Mouse (Mus musculus) MEL (cell line): ENCODE data around the gene Ltbp3. TPM values are rescaled to one million over a fixed set of nuclear protein-coding genes. Genes with fewer than 3 reads are reported as not detected.

Experiments used
- DNase-seq: peaks from one replicate; pipeline ENCODE4 v3.0.0; 2011; ENCODE audit warnings: low read depth, low spot score
- H3K27ac ChIP-seq: 2 replicates; pipeline ENCODE4 v1.5.1; 2012; ENCODE audit warnings: low read depth, mild to moderate bottlenecking, control low read depth, low read length, moderate library complexity; ENCODE audit not compliant: control insufficient read depth
- H3K27me3 ChIP-seq, 2 experiments: fragments of 150-350 bp in 1 of 2; sonication (generic) in 1 of 2; 2 replicates each; pipeline ENCODE4 v1.6.1; 2012; ENCODE audit warnings: low read length in 2 of 2, mild to moderate bottlenecking in 2 of 2, improper control_type of control experiment in 1 of 2, moderate library complexity in 1 of 2; ENCODE audit not compliant: insufficient read depth in 2 of 2, control insufficient read depth in 1 of 2
- H3K36me3 ChIP-seq, 2 experiments: 2 replicates each; pipeline ENCODE4 v1.6.1; 2012 to 2014; ENCODE audit warnings: low read length in 2 of 2, improper control_type of control experiment in 1 of 2, inconsistent platforms in 1 of 2, mild to moderate bottlenecking in 1 of 2; ENCODE audit not compliant: insufficient read depth in 2 of 2, control insufficient read depth in 1 of 2
- H3K4me1 ChIP-seq, 2 experiments: fragments of 150-350 bp in 1 of 2; sonication (generic) in 1 of 2; 2 replicates each; pipeline ENCODE4 v1.6.1; 2012; ENCODE audit warnings: low read length in 2 of 2, improper control_type of control experiment in 1 of 2, mild to moderate bottlenecking in 1 of 2; ENCODE audit not compliant: insufficient read depth in 2 of 2, control insufficient read depth in 1 of 2
- H3K4me3 ChIP-seq, 2 experiments: fragments of 150-350 bp in 1 of 2; sonication (generic) in 1 of 2; 2 replicates each; pipeline ENCODE4 v1.5.1; 2012; ENCODE audit warnings: low read depth in 2 of 2, low read length in 2 of 2, mild to moderate bottlenecking in 2 of 2, moderate library complexity in 2 of 2, control low read depth in 1 of 2, improper control_type of control experiment in 1 of 2; ENCODE audit not compliant: control insufficient read depth in 1 of 2, insufficient read depth in 1 of 2
- H3K79me2 ChIP-seq: 2 replicates; pipeline ENCODE4 v1.6.1; 2012; ENCODE audit warnings: mild to moderate bottlenecking, low read length, moderate library complexity; ENCODE audit not compliant: control insufficient read depth, poor library complexity, insufficient read depth
- H3K9ac ChIP-seq: 2 replicates; pipeline ENCODE4 v1.6.1; 2012; ENCODE audit warnings: low read depth, mild to moderate bottlenecking, control low read depth, low read length, moderate library complexity; ENCODE audit not compliant: control insufficient read depth, poor library complexity, severe bottlenecking
- H3K9me3 ChIP-seq: fragments of 150-350 bp; sonication (generic); replicated peaks from 2 replicates; pipeline ENCODE4 v1.6.1; 2012; ENCODE audit warnings: mild to moderate bottlenecking, low read length, improper control_type of control experiment, moderate library complexity; ENCODE audit not compliant: insufficient read depth
- BHLHE40 ChIP-seq: IDR thresholded peaks from 2 replicates; pipeline ENCODE4 v1.6.1; 2012; ENCODE audit warnings: low read depth, mild to moderate bottlenecking, inconsistent platforms, low read length, improper control_type of control experiment, borderline replicate concordance
- CTCF ChIP-seq, 3 experiments: IDR thresholded peaks in 2 of 3; conservative IDR thresholded peaks in 1 of 3; 2 replicates each; pipeline ENCODE4 v1.5.1; 2011 to 2012; ENCODE audit warnings: low read length in 3 of 3, low read depth in 2 of 3, mild to moderate bottlenecking in 2 of 3, improper control_type of control experiment in 1 of 3, inconsistent platforms in 1 of 3, mixed read lengths in 1 of 3, moderate library complexity in 1 of 3; ENCODE audit not compliant: control insufficient read depth in 1 of 3, insufficient read depth in 1 of 3, poor library complexity in 1 of 3, severe bottlenecking in 1 of 3
- ELF1 ChIP-seq: IDR thresholded peaks from 2 replicates; pipeline ENCODE4 v1.6.1; 2014; ENCODE audit warnings: low read depth, mild to moderate bottlenecking, inconsistent platforms, low read length, improper control_type of control experiment, moderate library complexity
- EP300 ChIP-seq, 2 experiments: IDR thresholded peaks; 2 replicates each; pipeline ENCODE4 v1.6.1; 2011; ENCODE audit warnings: improper control_type of control experiment in 2 of 2, low read length in 2 of 2, low read depth in 1 of 2, mild to moderate bottlenecking in 1 of 2
- ETS1 ChIP-seq: IDR thresholded peaks from 2 replicates; pipeline ENCODE4 v1.6.1; 2012; ENCODE audit warnings: low read depth, mild to moderate bottlenecking, inconsistent platforms, low read length, improper control_type of control experiment, moderate library complexity
- GATA1 ChIP-seq: IDR thresholded peaks from 2 replicates; pipeline ENCODE4 v1.6.1; 2011; ENCODE audit warnings: low read depth, low read length, improper control_type of control experiment
- HCFC1 ChIP-seq: IDR thresholded peaks from 2 replicates; pipeline ENCODE4 v1.6.1; 2012; ENCODE audit warnings: low read depth, mild to moderate bottlenecking, inconsistent platforms, low read length, improper control_type of control experiment, moderate library complexity
- JUND ChIP-seq: IDR thresholded peaks from 2 replicates; pipeline ENCODE4 v1.6.1; 2011; ENCODE audit warnings: low read depth, mild to moderate bottlenecking, improper control_type of control experiment, low read length
- MAFK ChIP-seq: IDR thresholded peaks from 2 replicates; pipeline ENCODE4 v1.6.1; 2011; ENCODE audit warnings: low read depth, mild to moderate bottlenecking, low read length, improper control_type of control experiment, borderline replicate concordance
- MAX ChIP-seq: IDR thresholded peaks from 2 replicates; pipeline ENCODE4 v1.6.1; 2011; ENCODE audit warnings: low read length, improper control_type of control experiment
- MEF2A ChIP-seq: IDR thresholded peaks from 2 replicates; pipeline ENCODE4 v1.6.1; 2014; ENCODE audit warnings: low read depth, mild to moderate bottlenecking, inconsistent platforms, low read length, improper control_type of control experiment; ENCODE audit not compliant: poor library complexity, insufficient replicate concordance, severe bottlenecking; ENCODE audit errors: extremely low read depth
- MXI1 ChIP-seq: IDR thresholded peaks from 2 replicates; pipeline ENCODE4 v1.6.1; 2011; ENCODE audit warnings: mild to moderate bottlenecking, low read depth, low read length, improper control_type of control experiment
- MYB ChIP-seq: IDR thresholded peaks from 2 replicates; pipeline ENCODE4 v1.6.1; 2011; ENCODE audit warnings: mild to moderate bottlenecking, low read depth, low read length, improper control_type of control experiment
- MYC ChIP-seq: IDR thresholded peaks from 2 replicates; pipeline ENCODE4 v1.6.1; 2011; ENCODE audit warnings: low read depth, mild to moderate bottlenecking, low read length, improper control_type of control experiment, moderate library complexity
- NELFE ChIP-seq: IDR thresholded peaks from 2 replicates; pipeline ENCODE4 v1.6.1; 2011; ENCODE audit warnings: low read depth, low read length, improper control_type of control experiment
- NRF1 ChIP-seq: IDR thresholded peaks from 2 replicates; pipeline ENCODE4 v1.6.1; 2014; ENCODE audit warnings: low read depth, mild to moderate bottlenecking, inconsistent platforms, low read length, improper control_type of control experiment, moderate library complexity; ENCODE audit not compliant: poor library complexity, insufficient read depth, severe bottlenecking
- POLR2A ChIP-seq, 2 experiments: IDR thresholded peaks; 2 replicates each; pipeline ENCODE4 v1.6.1; 2011 to 2012; ENCODE audit warnings: low read length in 2 of 2, mild to moderate bottlenecking in 2 of 2, control low read depth in 1 of 2, improper control_type of control experiment in 1 of 2, low read depth in 1 of 2, moderate library complexity in 1 of 2; ENCODE audit not compliant: control insufficient read depth in 1 of 2, insufficient read depth in 1 of 2, poor library complexity in 1 of 2
- POLR2AphosphoS2 ChIP-seq: IDR thresholded peaks from 2 replicates; pipeline ENCODE4 v1.6.1; 2011; ENCODE audit warnings: low read length, improper control_type of control experiment
- POLR2AphosphoS5 ChIP-seq: IDR thresholded peaks from 2 replicates; pipeline ENCODE4 v1.6.1; 2012; ENCODE audit warnings: low read depth, borderline replicate concordance, mild to moderate bottlenecking, inconsistent platforms, low read length, moderate library complexity, mixed read lengths
- RAD21 ChIP-seq: IDR thresholded peaks from 2 replicates; pipeline ENCODE4 v1.6.1; 2011; ENCODE audit warnings: mild to moderate bottlenecking, low read depth, low read length, improper control_type of control experiment
- SIN3A ChIP-seq: IDR thresholded peaks from 2 replicates; pipeline ENCODE4 v1.6.1; 2012; ENCODE audit warnings: low read length, improper control_type of control experiment, inconsistent platforms
- TAL1 ChIP-seq: IDR thresholded peaks from 2 replicates; pipeline ENCODE4 v1.6.1; 2012; ENCODE audit warnings: mild to moderate bottlenecking, inconsistent platforms, low read length, moderate library complexity, mixed read lengths
- TBP ChIP-seq: IDR thresholded peaks from 2 replicates; pipeline ENCODE4 v1.8.0; 2011; ENCODE audit warnings: low read depth, low read length, improper control_type of control experiment
- TCF12 ChIP-seq: IDR thresholded peaks from 2 replicates; pipeline ENCODE4 v1.6.1; 2014; ENCODE audit warnings: low read depth, mild to moderate bottlenecking, inconsistent platforms, low read length, improper control_type of control experiment, moderate library complexity
- UBTF ChIP-seq: IDR thresholded peaks from 2 replicates; pipeline ENCODE4 v1.6.1; 2012; ENCODE audit warnings: low read depth, mild to moderate bottlenecking, inconsistent platforms, low read length, improper control_type of control experiment, moderate library complexity, borderline replicate concordance; ENCODE audit not compliant: insufficient read depth
- ZMIZ1 ChIP-seq: IDR thresholded peaks from 2 replicates; pipeline ENCODE4 v1.6.1; 2012; ENCODE audit warnings: low read depth, mild to moderate bottlenecking, inconsistent platforms, low read length, improper control_type of control experiment, moderate library complexity
- ZNF384 ChIP-seq: IDR thresholded peaks from 2 replicates; pipeline ENCODE4 v1.6.1; 2012; ENCODE audit warnings: low read depth, mild to moderate bottlenecking, inconsistent platforms, low read length, improper control_type of control experiment
- polyA plus RNA-seq, 2 experiments: library from polyadenylated mRNA; stranded (reverse) in 1 of 2; unstranded in 1 of 2; fragments of >175 nt in 1 of 2; fragments of >200 nt in 1 of 2; gene quantifications; 2 replicates each; pipeline versions ENCODE4 v1.2.1 to v1.2.4; 2012; ENCODE audit warnings: low replicate concordance in 2 of 2, low read depth in 1 of 2; ENCODE audit not compliant: insufficient read length in 2 of 2, insufficient read depth in 1 of 2, missing spikeins in 1 of 2
- total RNA-seq: library from RNA; depleted of rRNA; stranded (reverse); fragments of 300-350 nt; gene quantifications from 2 replicates; pipeline ENCODE4 v1.2.3, GENCODE M21; 2012

Gene Ltbp3
- total and polyA plus RNA-seq, 3 experiments = 0.39 TPM; not detected in 2

DNA sequence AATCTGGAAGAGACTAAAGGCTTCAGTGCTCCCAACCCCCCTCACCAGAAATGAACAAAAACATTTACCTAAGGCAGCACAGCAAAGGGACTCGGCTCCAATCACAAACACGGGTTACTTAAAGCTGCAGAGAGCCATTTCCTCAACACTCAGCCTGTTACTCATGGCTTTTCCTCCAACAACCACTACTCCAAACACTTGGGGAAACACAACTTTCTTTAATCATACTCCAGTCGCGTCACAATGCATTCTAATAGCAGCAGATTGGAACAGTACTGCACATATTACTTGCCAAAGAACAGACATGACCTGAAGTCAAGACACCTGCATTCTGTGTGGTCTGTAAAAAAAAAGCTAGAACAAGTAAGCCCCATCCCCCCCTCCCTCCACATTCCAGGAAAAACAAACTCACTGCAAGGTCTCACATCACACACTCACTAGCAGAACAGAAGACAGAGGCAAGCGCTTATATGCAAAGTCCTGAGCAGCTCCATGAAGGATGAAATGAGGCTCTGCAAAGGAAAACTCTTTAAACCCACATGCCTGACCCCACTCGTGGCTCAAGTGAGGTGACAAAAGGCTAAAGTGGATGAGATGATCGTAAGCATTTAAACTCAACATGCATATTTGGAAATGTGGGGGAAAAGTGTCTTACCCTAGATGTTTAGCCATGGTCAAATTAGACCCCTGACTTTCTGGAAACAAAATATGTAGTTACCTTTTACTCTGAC lies 56.8 kb downstream of the Ltbp3 start:
- peaks cover 15 to 33% of the 10 kb centered on the region in 2 experiments for H3K36me3 ChIP-seq
- peak; percentile 33; the same call in 1 of the 2 replicates for TF ChIP-seq ZMIZ1
- no peak for TF ChIP-seq ETS1
- no peaks in the 10 kb centered on the region for H3K9me3 ChIP-seq
- peak overlapping the region; percentile 90 for H3K9ac ChIP-seq
- peaks cover 44% of the 10 kb centered on the region for H3K79me2 ChIP-seq
- H3K4me3 ChIP-seq = peak overlapping the region; percentile 54 to 58
- peak; percentile 43 for DNase-seq
- H3K27ac ChIP-seq = peak overlapping the region; percentile 59
- peaks cover 0 to 18% of the 10 kb centered on the region in 2 experiments; a peak in 1 of 4 replicates for H3K4me1 ChIP-seq
- no peaks in the 10 kb centered on the region for H3K27me3 ChIP-seq

DNA sequence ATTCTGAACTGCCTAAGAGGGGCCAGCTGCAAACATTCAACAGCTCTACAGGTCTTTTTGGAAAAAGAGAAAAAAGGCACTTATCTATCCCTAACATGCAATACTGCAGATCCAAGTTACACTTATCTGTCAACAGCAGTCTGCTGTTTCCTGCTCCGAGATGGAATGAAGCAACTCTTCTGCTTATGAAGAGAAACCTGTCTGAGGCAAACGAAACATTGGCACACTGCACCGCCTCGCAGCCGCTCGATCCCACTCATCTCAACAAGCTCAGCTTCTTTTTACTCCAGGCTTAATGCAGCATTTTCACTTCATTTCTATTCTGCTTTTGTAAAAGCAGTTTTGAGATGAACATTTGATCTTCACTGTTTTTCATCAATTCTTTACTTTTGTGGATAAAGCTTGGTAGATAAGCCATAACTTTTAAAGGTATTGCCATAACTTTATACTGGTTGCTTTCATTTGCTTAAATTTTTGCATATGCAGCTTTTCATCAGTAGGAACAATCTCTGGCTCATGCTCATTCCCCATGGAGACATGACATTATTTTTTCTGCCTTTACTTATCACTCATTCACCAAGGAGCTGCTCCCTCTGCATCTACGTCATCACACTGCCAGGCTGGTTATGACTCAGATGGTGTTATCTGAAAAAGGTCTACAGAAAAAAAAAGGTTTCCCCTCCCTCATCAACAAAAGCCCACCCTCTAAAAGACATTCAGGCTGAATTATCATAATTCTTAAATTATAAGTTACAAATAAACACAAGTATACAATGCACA lies 58.2 kb downstream of the Ltbp3 start:
- Histone ChIP-seq H3K4me3 (peak overlapping the region; percentile 58 to 67), H3K9me3 (no peaks in the 10 kb centered on the region), H3K36me3 (peaks cover 15 to 32% of the 10 kb centered on the region in 2 experiments), H3K27me3 (no peaks in the 10 kb centered on the region), H3K9ac (peak overlapping the region; percentile 90), H3K27ac (peak overlapping the region; percentile 77), H3K4me1 (peaks cover 0 to 18% of the 10 kb centered on the region in 2 experiments; a peak in 1 of 4 replicates), H3K79me2 (peaks cover 50% of the 10 kb centered on the region)
- peak; percentile 90 for DNase-seq
- TF ChIP-seq MXI1 (peak; percentile 70), ELF1 (no peak), NRF1 (no peak), SIN3A (peak; percentile 93), MEF2A (0 out of 2 replicates have a peak, but pooled peaks have one; percentile 11), RAD21 (no peak), HCFC1 (no peak), TBP (peak; percentile 39; the same call in 1 of the 2 replicates), GATA1 (peak; percentile 99), POLR2AphosphoS2 (peak; percentile 63), MAX (peak; percentile 23; the same call in 1 of the 2 replicates), UBTF (0 out of 2 replicates have a peak, but pooled peaks have one; percentile 36), NELFE (0 out of 2 replicates have a peak, but pooled peaks have one; percentile 12), MAFK (peak; percentile 17; the same call in 1 of the 2 replicates), POLR2AphosphoS5 (no peak; the same call in 1 of the 2 replicates), BHLHE40 (peak; percentile 38; the same call in 1 of the 2 replicates), EP300 (IDR thresholded peaks at IDR 0.05; ENCODE audit: low read depth in 1 of 2, low read length in 2 of 2) (peak; percentile 96 to 97), CTCF (IDR thresholded peaks at IDR 0.05 in 2 of 3, conservative IDR thresholded peaks at IDR 0.05 in 1 of 3; ENCODE audit: control insufficient read depth in 1 of 3, insufficient read depth in 1 of 3, low read depth in 2 of 3, low read length in 3 of 3, poor library complexity in 1 of 3, severe bottlenecking in 1 of 3) (no peak), TAL1 (peak; percentile 99), ETS1 (peak; percentile 98), JUND (no peak), MYB (no peak), MYC (peak; percentile 65), POLR2A (IDR thresholded peaks at IDR 0.05; ENCODE audit: control insufficient read depth in 1 of 2, insufficient read depth in 1 of 2, low read depth in 1 of 2, low read length in 2 of 2, poor library complexity in 1 of 2) (peak in 1 of 2 experiments; percentile 67; a peak in 2 of 4 replicates), ZNF384 (peak; percentile 91), ZMIZ1 (peak; percentile 61; the same call in 1 of the 2 replicates), TCF12 (peak; percentile 99)
